Mouse (Mus musculus): ENCODE measurements at regions not wholly inside any gene's neighbourhood (a gene's known extent, or its start where the extent isn't known, plus 50 kb on each side); places are given as distances from the start of the nearest gene placed in this dataset.

DNA sequence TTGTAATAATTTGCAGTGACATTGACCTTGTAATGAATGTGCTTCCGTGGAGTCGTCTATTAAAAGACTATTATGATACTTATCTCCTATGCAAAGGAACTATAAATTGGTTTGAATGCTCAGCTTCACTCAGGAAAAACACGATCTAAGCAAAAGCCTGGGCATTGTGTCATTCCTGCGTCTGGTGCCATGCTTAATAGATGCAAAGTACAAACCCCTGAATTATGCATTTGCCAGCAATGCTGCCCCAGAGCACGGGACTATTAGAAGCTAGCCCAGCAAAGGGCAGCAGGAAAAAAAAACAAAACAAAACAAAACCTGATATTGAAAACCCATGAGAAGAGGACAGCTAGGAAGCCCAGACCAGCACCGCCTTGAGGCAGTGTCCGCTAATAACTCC lies 234.9 kb downstream of the Wdr72 start:
- TF ChIP-seq CTCF (IDR thresholded peaks at IDR 0.05; ENCODE audit: low read depth, low read length): no peak
- no peak for TF ChIP-seq POLR2A (IDR thresholded peaks at IDR 0.05; ENCODE audit: extremely low read depth, insufficient read depth, low read length)
